ENCODE assay signal across 22 mouse cellular contexts in the genomic region with DNA sequence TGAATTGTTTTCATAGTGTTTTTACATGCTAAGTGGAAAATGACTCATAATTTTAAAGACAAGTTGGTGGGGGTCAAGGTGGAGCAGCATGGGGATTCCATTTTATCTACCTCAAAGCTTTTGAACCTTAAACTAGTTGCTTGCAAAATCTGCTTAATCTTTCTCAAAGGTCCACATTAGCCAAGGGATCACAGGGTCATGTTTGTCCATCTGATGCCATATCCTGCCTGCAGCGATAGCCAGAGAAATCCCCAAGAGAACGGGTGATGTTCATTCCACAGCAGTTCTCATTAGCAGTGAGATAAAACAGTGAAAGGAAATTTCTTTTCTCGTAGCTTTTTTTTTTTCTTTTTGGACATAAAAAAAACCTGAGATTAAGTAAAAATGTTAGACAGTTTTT.
DNase-seq lines count a peak whose midpoint lies in the region; ATAC-seq lines count a peak whose summit lies in the region.
"Had no signal": no experiment of that assay in that cellular context is flagged by ENCODE, and none has a peak within 500 bp of the region (broad histone marks: within the 10 kb centered on the region; RNA-seq: fewer than 3 reads in every experiment).

No protein-coding gene starts in this region.

- H3K27me3 ChIP-seq in kidney, embryonic 14.5 days (ENCODE audit: control insufficient read depth, insufficient read depth, low read length): no peaks in the 10 kb centered on the region
- H3K27me3 ChIP-seq in liver, embryonic 16.5 days (ENCODE audit: control insufficient read depth, insufficient read depth, low read depth, low read length): no peaks in the 10 kb centered on the region
- H3K27me3 ChIP-seq in liver, embryonic 12.5 days (replicated peaks): no peaks in the 10 kb centered on the region
- H3K27me3 ChIP-seq: hindbrain, embryonic 13.5 days; lung, embryonic 15.5 days; stomach, embryonic 15.5 days had no signal

- no peak overlapping the region for H3K4me3 ChIP-seq in kidney, embryonic 14.5 days (ENCODE audit: low read length)
- H3K4me3 ChIP-seq in liver, embryonic 16.5 days (ENCODE audit: low read depth, low read length): no peak overlapping the region
- no peak overlapping the region for H3K4me3 ChIP-seq in liver, embryonic 12.5 days
- H3K4me3 ChIP-seq: forebrain, embryonic 10.5 days; hindbrain, embryonic 13.5 days; layer of hippocampus, adult 2 months; lung, embryonic 15.5 days; stomach, embryonic 15.5 days had no signal

- no peak overlapping the region for H3K9ac ChIP-seq in kidney, embryonic 14.5 days (ENCODE audit: low read depth, low read length)
- H3K9ac ChIP-seq in liver, embryonic 16.5 days (ENCODE audit: low read depth, low read length): no peak overlapping the region
- H3K9ac ChIP-seq in liver, embryonic 12.5 days: no peak overlapping the region
- H3K9ac ChIP-seq: forebrain, postnatal 0 days; hindbrain, embryonic 13.5 days; lung, embryonic 15.5 days; stomach, embryonic 15.5 days had no signal

- H3K4me1 ChIP-seq in kidney, embryonic 14.5 days (ENCODE audit: control insufficient read depth, insufficient read depth, low read length): no peaks in the 10 kb centered on the region
- no peaks in the 10 kb centered on the region for H3K4me1 ChIP-seq in liver, embryonic 16.5 days (ENCODE audit: control insufficient read depth, low read depth, low read length)
- H3K4me1 ChIP-seq in liver, embryonic 12.5 days: no peaks in the 10 kb centered on the region
- H3K4me1 ChIP-seq: forebrain, embryonic 10.5 days; hindbrain, embryonic 13.5 days; lung, embryonic 15.5 days; stomach, embryonic 15.5 days had no signal

- 66% methylated on average over 3 of the region's 3 CpGs for WGBS in kidney, embryonic 14.5 days
- WGBS in liver, embryonic 16.5 days (ENCODE audit: insufficient replicate concordance): 49% methylated on average over 3 of the region's 3 CpGs
- 54% methylated on average over 3 of the region's 3 CpGs for WGBS in liver, embryonic 12.5 days (ENCODE audit: insufficient replicate concordance)

- peak; percentile 53 for DNase-seq in gastrocnemius, adult 18-20 months (ENCODE audit: low spot score)
- no peak for DNase-seq in gastrocnemius, postnatal 25 days
- DNase-seq in kidney, adult 11 months: peak; percentile 9
- DNase-seq in skeletal muscle tissue, adult 2 months (ENCODE audit: low read depth, low spot score): peak; percentile 43
- DNase-seq: B cell, adult 2 months; cerebellum, adult 8-10 months; forebrain, postnatal 0 days; right cerebral cortex, postnatal 25 days; thymus, adult 18-20 months; thymus, postnatal 4 days had no signal

- ATAC-seq in kidney, embryonic 14.5 days (ENCODE audit: low FRiP score, low TSS enrichment): no peak
- peak; percentile 45; the same call in 1 of the 2 replicates for ATAC-seq in liver, embryonic 16.5 days (ENCODE audit: low read depth)
- ATAC-seq in liver, embryonic 12.5 days: no peak
- no peak for ATAC-seq in activated CD4-positive, CD25-positive, alpha-beta regulatory T cell, adult 4 months
- ATAC-seq: forebrain, postnatal 0 days; inflammation-experienced regulatory T-cells, adult 6 months had no signal

- H3K36me3 ChIP-seq in kidney, embryonic 14.5 days (ENCODE audit: control insufficient read depth, insufficient read depth, low read length): no peaks in the 10 kb centered on the region
- no peaks in the 10 kb centered on the region for H3K36me3 ChIP-seq in liver, embryonic 16.5 days (ENCODE audit: control insufficient read depth, insufficient read depth)
- no peaks in the 10 kb centered on the region for H3K36me3 ChIP-seq in liver, embryonic 12.5 days
- H3K36me3 ChIP-seq: forebrain, embryonic 10.5 days; hindbrain, embryonic 13.5 days; lung, embryonic 15.5 days; stomach, embryonic 15.5 days had no signal

- H3K9me3 ChIP-seq in kidney, embryonic 14.5 days (ENCODE audit: control insufficient read depth, low read length): no peaks in the 10 kb centered on the region
- no peaks in the 10 kb centered on the region for H3K9me3 ChIP-seq in liver, embryonic 16.5 days (replicated peaks; ENCODE audit: control insufficient read depth, low read length)
- 0 out of 2 replicates have a peak, but pooled peaks cover 3% of the 10 kb centered on the region for H3K9me3 ChIP-seq in liver, embryonic 12.5 days (replicated peaks)
- H3K9me3 ChIP-seq: hindbrain, embryonic 13.5 days; lung, embryonic 15.5 days; stomach, embryonic 15.5 days had no signal

- no peak overlapping the region for H3K27ac ChIP-seq in kidney, embryonic 14.5 days (ENCODE audit: low read depth, low read length)
- H3K27ac ChIP-seq in liver, embryonic 16.5 days (ENCODE audit: low read length): no peak overlapping the region
- H3K27ac ChIP-seq in liver, embryonic 12.5 days: no peak overlapping the region
- H3K27ac ChIP-seq: forebrain, embryonic 10.5 days; hindbrain, embryonic 13.5 days; layer of hippocampus, adult 2 months; lung, embryonic 15.5 days; macrophage; stomach, embryonic 15.5 days had no signal

- H3K4me2 ChIP-seq in kidney, embryonic 14.5 days (replicated peaks; ENCODE audit: low read depth, low read length): no peak overlapping the region
- H3K4me2 ChIP-seq in liver, embryonic 16.5 days (ENCODE audit: low read depth, low read length): no peak overlapping the region
- no peak overlapping the region for H3K4me2 ChIP-seq in liver, embryonic 12.5 days
- H3K4me2 ChIP-seq: hindbrain, embryonic 13.5 days; lung, embryonic 15.5 days; midbrain, embryonic 11.5 days; stomach, embryonic 15.5 days had no signal
